Mouse (Mus musculus) CH12.LX (cell line): ENCODE results near the gene Polr3k. TPM values are rescaled to one million over a fixed set of nuclear protein-coding genes. Genes with fewer than 3 reads are reported as not detected.
A peak's percentile ranks its signal among the peaks of the same experiment; 100 is the strongest.

Experiments used
- DNase-seq: peaks from one replicate; pipeline ENCODE4 v3.0.0-alpha.2; 2013; ENCODE audit errors: extremely low read depth
- H3K27ac ChIP-seq: 2 replicates; pipeline ENCODE4 v1.5.1; 2012; ENCODE audit warnings: low read depth, mild to moderate bottlenecking, control low read depth, moderate library complexity; ENCODE audit not compliant: insufficient read depth
- H3K27me3 ChIP-seq: replicated peaks from 2 replicates; pipeline ENCODE3; 2012; ENCODE audit warnings: inconsistent platforms
- H3K36me3 ChIP-seq, 2 experiments: replicated peaks in 1 of 2; 2 replicates each; pipeline versions ENCODE3 to v1.6.1; 2012; ENCODE audit warnings: inconsistent platforms in 1 of 2, low read length in 1 of 2, mild to moderate bottlenecking in 1 of 2, mixed read lengths in 1 of 2, moderate library complexity in 1 of 2; ENCODE audit not compliant: control insufficient read depth in 1 of 2, insufficient read depth in 1 of 2
- H3K4me1 ChIP-seq, 2 experiments: 2 replicates each; pipeline ENCODE4 v1.6.1; 2012; ENCODE audit warnings: inconsistent platforms in 1 of 2, moderate library complexity in 1 of 2; ENCODE audit not compliant: insufficient read depth in 2 of 2, control insufficient read depth in 1 of 2
- H3K4me2 ChIP-seq: 2 replicates; pipeline ENCODE4 v1.6.1; 2012; ENCODE audit warnings: low read depth, mild to moderate bottlenecking, control low read depth; ENCODE audit not compliant: poor library complexity, insufficient read depth, severe bottlenecking
- H3K4me3 ChIP-seq, 3 experiments: fragments of 150-350 bp in 1 of 3; sonication (generic) in 1 of 3; replicated peaks in 1 of 3; 2 replicates each; pipeline versions ENCODE3 to v1.5.1; 2011 to 2012; ENCODE audit warnings: low read depth in 2 of 3, low read length in 2 of 3, mild to moderate bottlenecking in 2 of 3, moderate library complexity in 2 of 3, control low read depth in 1 of 3, improper control_type of control experiment in 1 of 3, inconsistent platforms in 1 of 3, mixed read lengths in 1 of 3; ENCODE audit not compliant: poor library complexity in 1 of 3
- H3K79me2 ChIP-seq: replicated peaks from 2 replicates; pipeline ENCODE4 v1.6.1; 2012; ENCODE audit warnings: mild to moderate bottlenecking, moderate library complexity; ENCODE audit not compliant: control insufficient read depth, poor library complexity, insufficient read depth, severe bottlenecking; ENCODE audit errors: extremely low read depth
- H3K9ac ChIP-seq: 2 replicates; pipeline ENCODE4 v1.6.1; 2012; ENCODE audit warnings: low read depth, mild to moderate bottlenecking, control low read depth, moderate library complexity; ENCODE audit not compliant: insufficient read depth
- H3K9me3 ChIP-seq: replicated peaks from 2 replicates; pipeline ENCODE3; 2012; ENCODE audit warnings: low read length, inconsistent platforms, mixed read lengths
- CHD2 ChIP-seq: IDR thresholded peaks from 2 replicates; pipeline ENCODE4 v1.6.1; 2011; ENCODE audit warnings: low read length, improper control_type of control experiment
- JUN ChIP-seq: IDR thresholded peaks from 2 replicates; pipeline ENCODE4 v1.6.1; 2011; ENCODE audit warnings: low read depth, mild to moderate bottlenecking, low read length, improper control_type of control experiment, moderate library complexity; ENCODE audit not compliant: insufficient read depth
- MEF2A ChIP-seq: IDR thresholded peaks from 2 replicates; pipeline ENCODE4 v1.6.1; 2014; ENCODE audit warnings: low read depth, mild to moderate bottlenecking, inconsistent platforms, low read length, improper control_type of control experiment, borderline replicate concordance
- MXI1 ChIP-seq: IDR thresholded peaks from 2 replicates; pipeline ENCODE4 v1.6.1; 2011; ENCODE audit warnings: mild to moderate bottlenecking, low read depth, low read length, improper control_type of control experiment
- NRF1 ChIP-seq: IDR thresholded peaks from 2 replicates; pipeline ENCODE4 v1.6.1; 2014; ENCODE audit warnings: low read depth, mild to moderate bottlenecking, inconsistent platforms, low read length, improper control_type of control experiment, moderate library complexity
- POLR2AphosphoS2 ChIP-seq: IDR thresholded peaks from 2 replicates; pipeline ENCODE4 v1.6.1; 2011; ENCODE audit warnings: low read depth, low read length, improper control_type of control experiment
- RAD21 ChIP-seq: IDR thresholded peaks from 2 replicates; pipeline ENCODE4 v1.6.1; 2011; ENCODE audit warnings: low read depth, mild to moderate bottlenecking, low read length, improper control_type of control experiment, moderate library complexity
- RCOR1 ChIP-seq: conservative IDR thresholded peaks from 2 replicates; pipeline ENCODE4 v1.6.1; 2012; ENCODE audit warnings: low read depth, mild to moderate bottlenecking, inconsistent platforms, low read length, improper control_type of control experiment
- ZNF384 ChIP-seq: IDR thresholded peaks from 2 replicates; pipeline ENCODE4 v1.6.1; 2012; ENCODE audit warnings: low read depth, low read length, improper control_type of control experiment, inconsistent platforms
- dilution Hi-C: fragments of 300-500 bp; cut with MboI; formaldehyde crosslinking; loops from 2 replicates; pipeline ENCODE4 v1.14.3; 2020; ENCODE audit warnings: low sequenced_read_pairs; ENCODE audit not compliant: extremely low pct_unique_long_range_greater_than_20kb, extremely low pct_ligation_motif_present
- in situ Hi-C: fragments of 300-500 bp; cut with MboI; formaldehyde crosslinking; loops from 3 replicates; pipeline ENCODE4 v1.14.3; 2019; ENCODE audit warnings: low sequenced_read_pairs, low pct_ligation_motif_present, low pct_unique_long_range_greater_than_20kb, mixed read lengths
- polyA plus RNA-seq: library from polyadenylated mRNA; unstranded; fragments of >175 nt; gene quantifications from 2 replicates; pipeline ENCODE4 v1.2.1, GENCODE M21; 2012; ENCODE audit warnings: low read depth; ENCODE audit not compliant: insufficient read length
- total RNA-seq, 2 experiments: library from RNA; depleted of rRNA; stranded (reverse); fragments of 300-350 nt in 1 of 2; fragments of >200 nt in 1 of 2; gene quantifications; 2 replicates each; pipeline ENCODE4 v1.2.3; 2012 to 2014

Gene Polr3k
- total and polyA plus RNA-seq, 3 experiments: 28.5 to 50.7 (median 38.3) TPM

- no peak for TF ChIP-seq ZNF384
- TF ChIP-seq NRF1: no peak
- no peak for TF ChIP-seq MXI1
- TF ChIP-seq CHD2: no peak
- TF ChIP-seq POLR2AphosphoS2: no peak
- TF ChIP-seq MEF2A: no peak
- TF ChIP-seq RAD21: no peak
- TF ChIP-seq JUN: no peak
- TF ChIP-seq RCOR1: no peak
- TF ChIP-seq, all 38 proteins: peak for 0
- no peaks in the 10 kb centered on the region for H3K4me1 ChIP-seq
- no peak overlapping the region for H3K27ac ChIP-seq
- peak; percentile 62 for DNase-seq
- no peaks in the 10 kb centered on the region for H3K36me3 ChIP-seq
- no peak overlapping the region for H3K9ac ChIP-seq
- H3K4me2 ChIP-seq: no peak overlapping the region
- H3K27me3 ChIP-seq: no peaks in the 10 kb centered on the region
- no peak overlapping the region for H3K4me3 ChIP-seq
- no peaks in the 10 kb centered on the region for H3K79me2 ChIP-seq
- H3K9me3 ChIP-seq: no peaks in the 10 kb centered on the region
- dilution Hi-C loops: no loop called here
- in situ Hi-C loops: no loop called here
Observed at GRCm38 (mm10) chr2:181918501-181918900, 54.4 kb downstream of the Polr3k start.

Other genes with a start within 250 kb of the Polr3k start
- gene Gm29797, start 207.3 kb upstream of the Polr3k start, total RNA-seq (2012; rRNA removed): 0.25 and 0.34 TPM in 2 replicates
- gene Gm29797, start 207.3 kb upstream of the Polr3k start, total RNA-seq (2014; rRNA removed): not detected in 2 replicates
- not detected in 2 replicates for gene Gm29797, start 207.3 kb upstream of the Polr3k start, polyA plus RNA-seq
- gene Sox18, start 192.7 kb upstream of the Polr3k start, total RNA-seq (2012; rRNA removed): not detected in 2 replicates
- not detected in 2 replicates for gene Sox18, start 192.7 kb upstream of the Polr3k start, total RNA-seq (2014; rRNA removed)
- not detected in 2 replicates for gene Sox18, start 192.7 kb upstream of the Polr3k start, polyA plus RNA-seq
- gene Tcea2, start 184.0 kb upstream of the Polr3k start, total RNA-seq (2012; rRNA removed): 12.9 and 14.4 TPM in 2 replicates
- 9.2 TPM in 2 replicates for gene Tcea2, start 184.0 kb upstream of the Polr3k start, total RNA-seq (2014; rRNA removed)
- gene Tcea2, start 184.0 kb upstream of the Polr3k start, polyA plus RNA-seq: 7.0 and 8.8 TPM in 2 replicates
- gene Rgs19, start 170.4 kb upstream of the Polr3k start, total RNA-seq (2012; rRNA removed): 67.0 and 75.4 TPM in 2 replicates
- 40.2 and 50.2 TPM in 2 replicates for gene Rgs19, start 170.4 kb upstream of the Polr3k start, total RNA-seq (2014; rRNA removed)
- 155 and 159 TPM in 2 replicates for gene Rgs19, start 170.4 kb upstream of the Polr3k start, polyA plus RNA-seq
- not detected in 2 replicates for gene Lkaaear1, start 165.9 kb upstream of the Polr3k start, total RNA-seq (2012; rRNA removed)
- not detected in 2 replicates for gene Lkaaear1, start 165.9 kb upstream of the Polr3k start, total RNA-seq (2014; rRNA removed)
- gene Lkaaear1, start 165.9 kb upstream of the Polr3k start, polyA plus RNA-seq: not detected in 2 replicates
- 0.08 and 0.25 TPM in 2 replicates for gene Oprl1, start 149.3 kb upstream of the Polr3k start, total RNA-seq (2012; rRNA removed)
- gene Oprl1, start 149.3 kb upstream of the Polr3k start, total RNA-seq (2014; rRNA removed): not detected in 2 replicates
- 0.14 TPM in 1 of 2 replicates, not detected in the other for gene Oprl1, start 149.3 kb upstream of the Polr3k start, polyA plus RNA-seq
- gene Myt1, start 101.0 kb upstream of the Polr3k start, total RNA-seq (2012; rRNA removed): 0.13 TPM in 1 of 2 replicates, not detected in the other
- gene Myt1, start 101.0 kb upstream of the Polr3k start, total RNA-seq (2014; rRNA removed): not detected in 2 replicates
- gene Myt1, start 101.0 kb upstream of the Polr3k start, polyA plus RNA-seq: not detected in 2 replicates
- 10.8 and 17.1 TPM in 2 replicates for gene Pcmtd2, start 26.5 kb upstream of the Polr3k start, total RNA-seq (2012; rRNA removed)
- 14.4 and 14.7 TPM in 2 replicates for gene Pcmtd2, start 26.5 kb upstream of the Polr3k start, total RNA-seq (2014; rRNA removed)
- 10.3 and 10.9 TPM in 2 replicates for gene Pcmtd2, start 26.5 kb upstream of the Polr3k start, polyA plus RNA-seq
- not detected in 2 replicates for gene Gm14496, start 126.8 kb downstream of the Polr3k start, total RNA-seq (2012; rRNA removed)
- not detected in 2 replicates for gene Gm14496, start 126.8 kb downstream of the Polr3k start, total RNA-seq (2014; rRNA removed)
- gene Gm14496, start 126.8 kb downstream of the Polr3k start, polyA plus RNA-seq: not detected in 2 replicates